Mouse (Mus musculus): ENCODE data around the gene Trex2. TPM values are rescaled to one million over a fixed set of nuclear protein-coding genes. Genes with fewer than 3 reads are reported as not detected.
A peak's percentile ranks its signal among the peaks of the same experiment; 100 is the strongest.

The Trex2 gene
- polyA plus RNA-seq (2012; rRNA removed): not detected in 2 replicates

DNA sequence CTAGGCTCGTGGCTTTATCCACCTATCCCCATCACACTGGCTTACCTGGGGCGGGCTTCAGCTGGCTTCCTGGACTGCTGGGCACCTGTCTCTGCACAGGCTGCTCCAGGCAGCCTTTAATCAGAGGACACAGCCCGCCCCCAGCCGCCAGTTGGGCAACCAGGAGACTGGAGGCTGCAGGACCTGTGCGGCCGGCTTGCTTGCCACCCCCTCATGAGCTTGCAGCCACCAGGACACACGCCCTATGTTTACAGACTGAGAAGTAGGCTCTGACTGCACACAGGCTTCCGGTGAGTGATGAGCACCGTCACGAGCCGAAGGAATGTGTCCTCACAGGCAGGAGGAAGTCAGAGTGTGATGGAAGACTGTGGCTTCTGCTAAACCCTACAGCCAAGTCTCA, at the start of gene Trex2:
Trex2 (minus strand) TSS at position 93 of the 400 bp plus-strand sequence.
- DNase-seq (ENCODE audit: low read depth in 1 of 2, low spot score in 2 of 2): no peak
- Histone ChIP-seq H3K27ac (ENCODE audit: insufficient read depth, low read length) (no peak within 1 kb of the TSS), H3K4me1 (ENCODE audit: control insufficient read depth, insufficient read depth, insufficient read length) (no peaks in the 10 kb centered on the region), H3K27me3 (ENCODE audit: control insufficient read depth, insufficient read depth, low read length) (no peaks in the 10 kb centered on the region), H3K4me3 (ENCODE audit: extremely low read depth, insufficient read depth, insufficient read length) (no peak within 1 kb of the TSS), H3K36me3 (ENCODE audit: control insufficient read depth, insufficient read depth, low read length) (peaks cover 1% of the 10 kb centered on the region; the same call in 1 of the 2 replicates)
- TF ChIP-seq CTCF (IDR thresholded peaks at IDR 0.05; ENCODE audit: extremely low read depth, insufficient read depth, insufficient read length, insufficient replicate concordance) (no peak), POLR2A (IDR thresholded peaks at IDR 0.05; ENCODE audit: low read depth, low read length) (no peak)
- 79% methylated on average over 11 of the region's 11 CpGs for WGBS

DNA sequence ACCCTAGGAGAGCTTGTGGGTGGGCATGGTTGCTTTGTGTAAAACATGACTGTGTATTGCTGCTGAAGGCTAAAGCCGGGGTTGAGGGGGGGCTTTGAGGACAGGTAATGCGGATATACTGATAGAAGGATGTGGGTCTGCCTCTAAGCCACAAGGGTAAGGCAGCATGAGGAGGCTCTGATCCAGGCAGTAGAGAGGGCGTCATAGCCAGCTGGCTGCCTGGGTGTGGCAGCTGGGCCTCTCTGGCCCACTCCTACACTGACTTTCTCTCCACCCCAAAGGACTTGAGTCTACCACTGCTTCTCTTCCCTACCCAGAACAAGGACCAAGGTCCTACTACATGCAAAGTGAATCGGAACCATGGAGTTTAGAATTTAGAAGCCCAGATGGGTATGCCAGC, 49.7 kb upstream of the Trex2 start:
- no peaks in the 10 kb centered on the region for H3K36me3 ChIP-seq (ENCODE audit: control insufficient read depth, insufficient read depth, low read length)
- H3K27me3 ChIP-seq (ENCODE audit: control insufficient read depth, insufficient read depth, low read length): no peaks in the 10 kb centered on the region
- H3K27ac ChIP-seq (ENCODE audit: insufficient read depth, low read length): no peak overlapping the region
- H3K4me3 ChIP-seq (ENCODE audit: extremely low read depth, insufficient read depth, insufficient read length): peak overlapping the region; percentile 14; the same call in 1 of the 2 replicates
- H3K4me1 ChIP-seq (ENCODE audit: control insufficient read depth, insufficient read depth, insufficient read length): no peaks in the 10 kb centered on the region
- TF ChIP-seq POLR2A (IDR thresholded peaks at IDR 0.05; ENCODE audit: low read depth, low read length) (no peak), CTCF (IDR thresholded peaks at IDR 0.05; ENCODE audit: extremely low read depth, insufficient read depth, insufficient read length, insufficient replicate concordance) (no peak)
- WGBS: 89% methylated on average over 4 of the region's 4 CpGs
- no peak for DNase-seq (ENCODE audit: low read depth in 1 of 2, low spot score in 2 of 2)

DNA sequence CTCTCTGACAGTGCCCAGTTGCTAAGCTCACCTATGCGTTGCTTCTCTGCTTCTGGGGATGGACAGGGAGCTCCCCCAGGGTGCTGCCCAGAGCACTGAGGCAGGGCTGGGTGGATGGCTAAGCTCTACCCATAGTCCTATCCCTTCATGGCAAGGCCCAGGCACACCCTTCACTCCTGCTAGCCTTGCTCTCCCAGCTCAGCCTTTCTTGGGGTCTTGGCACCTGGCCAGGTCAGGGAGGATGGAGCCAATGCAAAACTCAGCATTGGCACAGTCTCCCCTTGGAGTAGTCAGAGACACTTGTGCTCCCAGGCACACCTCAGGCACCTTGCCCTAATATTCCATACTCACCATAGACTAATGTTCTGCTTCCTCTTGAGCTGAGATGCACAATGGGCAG, 48.9 kb upstream of the Trex2 start:
- H3K4me3 ChIP-seq (ENCODE audit: extremely low read depth, insufficient read depth, insufficient read length): no peak overlapping the region

DNA sequence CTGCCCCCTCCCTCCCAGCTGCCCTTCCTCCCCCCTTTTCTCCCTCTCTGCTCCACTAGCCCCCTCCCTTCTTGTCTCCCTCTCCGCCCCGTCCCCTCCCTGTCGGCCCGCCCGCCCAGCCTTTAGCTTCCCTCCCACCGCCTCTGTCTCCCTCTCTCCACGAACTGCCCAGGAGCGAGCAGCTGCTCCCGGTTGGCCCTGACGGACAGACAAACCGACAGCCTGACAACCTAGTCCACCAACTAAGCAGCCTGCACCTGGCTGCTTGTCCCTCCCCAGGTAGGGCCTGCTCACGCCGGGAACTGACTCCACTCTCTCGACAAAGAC, 48.3 kb upstream of the Trex2 start, which contains the start of gene Bgn:
Bgn (plus strand) TSS at position 119 of the 327 bp plus-strand sequence.
- DNase-seq (ENCODE audit: low read depth in 1 of 2, low spot score in 2 of 2): no peak
- no peaks in the 10 kb centered on the region for H3K4me1 ChIP-seq (ENCODE audit: control insufficient read depth, insufficient read depth, insufficient read length)
- WGBS: 50% methylated on average over 10 of the region's 14 CpGs
- H3K27me3 ChIP-seq (ENCODE audit: control insufficient read depth, insufficient read depth, low read length): no peaks in the 10 kb centered on the region
- no peak within 1 kb of the TSS for H3K4me3 ChIP-seq (ENCODE audit: extremely low read depth, insufficient read depth, insufficient read length)
- H3K27ac ChIP-seq (ENCODE audit: insufficient read depth, low read length): no peak within 1 kb of the TSS
- TF ChIP-seq POLR2A (IDR thresholded peaks at IDR 0.05; ENCODE audit: low read depth, low read length): no peak
- TF ChIP-seq CTCF (IDR thresholded peaks at IDR 0.05; ENCODE audit: extremely low read depth, insufficient read depth, insufficient read length, insufficient replicate concordance): no peak
- H3K36me3 ChIP-seq (ENCODE audit: control insufficient read depth, insufficient read depth, low read length): no peaks in the 10 kb centered on the region

More for the DNA sequence above, 48.9 kb upstream of the Trex2 start:
- TF ChIP-seq POLR2A (IDR thresholded peaks at IDR 0.05; ENCODE audit: low read depth, low read length) (no peak), CTCF (IDR thresholded peaks at IDR 0.05; ENCODE audit: extremely low read depth, insufficient read depth, insufficient read length, insufficient replicate concordance) (no peak)
- DNase-seq (ENCODE audit: low read depth in 1 of 2, low spot score in 2 of 2): no peak
- Histone ChIP-seq H3K27me3 (ENCODE audit: control insufficient read depth, insufficient read depth, low read length) (no peaks in the 10 kb centered on the region), H3K36me3 (ENCODE audit: control insufficient read depth, insufficient read depth, low read length) (no peaks in the 10 kb centered on the region), H3K4me1 (ENCODE audit: control insufficient read depth, insufficient read depth, insufficient read length) (no peaks in the 10 kb centered on the region), H3K27ac (ENCODE audit: insufficient read depth, low read length) (no peak overlapping the region)
- 87% methylated on average over 1 of the region's 1 CpGs for WGBS

DNA sequence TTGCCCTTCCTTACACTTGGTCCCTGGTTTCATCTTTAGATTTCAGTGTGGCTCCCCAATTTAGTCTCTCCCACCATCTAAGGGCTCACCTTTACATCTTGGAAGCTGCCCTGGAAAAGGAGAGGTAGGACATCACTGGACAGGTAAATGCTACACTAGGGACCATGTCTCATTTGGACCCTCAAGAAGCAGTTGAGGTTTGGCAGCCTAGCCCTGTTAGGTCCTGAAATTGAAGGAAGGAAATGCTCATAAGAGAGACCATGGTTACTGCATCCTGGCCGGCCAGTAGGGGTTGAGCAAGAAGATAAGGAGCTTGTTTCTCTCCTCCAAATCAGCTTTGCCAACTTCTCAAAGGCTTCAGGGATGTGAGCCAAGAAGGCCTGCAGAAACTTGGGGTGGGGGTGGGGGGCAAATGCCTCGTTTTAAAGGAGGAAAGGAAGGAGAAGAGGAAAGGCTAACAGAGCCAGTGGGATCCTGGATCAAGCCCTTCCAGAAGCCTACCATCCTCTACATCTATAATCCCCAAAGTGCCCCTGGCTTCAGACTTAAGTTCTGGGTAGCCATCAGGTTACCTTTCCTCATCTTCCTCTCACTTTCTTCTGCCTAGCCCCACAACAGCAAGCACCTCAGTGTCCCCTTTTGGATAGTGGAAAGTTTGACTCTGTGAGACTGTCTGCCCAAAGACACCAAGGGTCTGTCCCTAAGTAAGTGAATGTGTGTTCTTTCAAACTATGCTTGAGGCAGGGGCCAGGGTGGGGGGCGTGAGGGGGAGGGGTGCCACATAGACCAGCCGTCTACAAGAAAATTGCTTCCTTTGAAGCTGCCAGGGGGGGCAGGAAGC, 47.7 kb upstream of the Trex2 start:
- H3K36me3 ChIP-seq (ENCODE audit: control insufficient read depth, insufficient read depth, low read length): no peaks in the 10 kb centered on the region
- WGBS: 43% methylated on average over 4 of the region's 4 CpGs
- no peak overlapping the region for H3K4me3 ChIP-seq (ENCODE audit: extremely low read depth, insufficient read depth, insufficient read length)
- DNase-seq (ENCODE audit: low read depth in 1 of 2, low spot score in 2 of 2): no peak
- H3K27me3 ChIP-seq (ENCODE audit: control insufficient read depth, insufficient read depth, low read length): no peaks in the 10 kb centered on the region
- TF ChIP-seq CTCF (IDR thresholded peaks at IDR 0.05; ENCODE audit: extremely low read depth, insufficient read depth, insufficient read length, insufficient replicate concordance) (no peak), POLR2A (IDR thresholded peaks at IDR 0.05; ENCODE audit: low read depth, low read length) (no peak)
- H3K4me1 ChIP-seq (ENCODE audit: control insufficient read depth, insufficient read depth, insufficient read length): no peaks in the 10 kb centered on the region
- no peak overlapping the region for H3K27ac ChIP-seq (ENCODE audit: insufficient read depth, low read length)

DNA sequence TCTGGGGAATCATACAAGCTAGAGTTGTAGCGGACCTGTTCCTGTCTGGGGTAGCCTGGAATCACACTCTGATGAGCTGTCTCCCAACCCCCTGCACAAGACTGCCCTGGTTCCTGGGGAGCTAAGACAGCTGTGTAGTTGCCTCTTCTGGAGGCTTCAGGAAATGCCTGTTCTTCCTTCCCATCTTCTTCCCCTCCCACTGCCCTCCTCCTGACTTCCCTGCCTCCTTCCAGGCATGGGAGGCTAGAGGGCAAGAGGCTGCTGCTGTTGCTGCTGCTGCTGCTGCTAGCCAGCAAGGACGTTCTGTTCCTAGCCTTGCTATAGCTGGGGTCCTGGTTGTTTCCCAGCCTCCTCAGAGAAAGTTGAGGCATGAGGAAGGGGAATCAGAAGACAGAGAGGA, 45.2 kb upstream of the Trex2 start:
- Histone ChIP-seq H3K4me3 (ENCODE audit: extremely low read depth, insufficient read depth, insufficient read length) (no peak overlapping the region), H3K27me3 (ENCODE audit: control insufficient read depth, insufficient read depth, low read length) (no peaks in the 10 kb centered on the region), H3K4me1 (ENCODE audit: control insufficient read depth, insufficient read depth, insufficient read length) (no peaks in the 10 kb centered on the region), H3K36me3 (ENCODE audit: control insufficient read depth, insufficient read depth, low read length) (no peaks in the 10 kb centered on the region), H3K27ac (ENCODE audit: insufficient read depth, low read length) (no peak overlapping the region)
- TF ChIP-seq POLR2A (IDR thresholded peaks at IDR 0.05; ENCODE audit: low read depth, low read length) (no peak), CTCF (IDR thresholded peaks at IDR 0.05; ENCODE audit: extremely low read depth, insufficient read depth, insufficient read length, insufficient replicate concordance) (no peak)
- 73% methylated on average over 2 of the region's 2 CpGs for WGBS
- DNase-seq (ENCODE audit: low read depth in 1 of 2, low spot score in 2 of 2): no peak

DNA sequence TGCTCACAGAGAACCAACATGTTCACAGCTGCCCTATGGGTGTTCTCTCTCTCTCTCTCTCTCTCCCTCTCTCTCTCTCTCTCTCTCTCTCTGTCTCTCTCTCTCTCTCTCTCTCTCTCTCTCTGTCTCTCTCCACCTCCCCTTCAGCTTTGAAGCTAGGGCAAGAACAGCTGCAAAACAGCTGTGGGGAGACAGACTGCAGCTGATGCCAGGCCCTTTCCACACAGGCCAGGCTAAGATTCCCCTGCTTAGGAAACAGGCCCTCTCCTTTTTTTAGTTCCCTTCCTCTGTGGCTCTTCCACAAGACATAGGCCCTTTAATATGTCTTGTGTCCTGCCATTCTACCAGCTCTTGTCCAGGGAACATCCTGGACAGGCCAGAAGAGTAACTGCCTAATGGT, 44.5 kb upstream of the Trex2 start:
- H3K27ac ChIP-seq (ENCODE audit: insufficient read depth, low read length): no peak overlapping the region
- no peak for TF ChIP-seq POLR2A (IDR thresholded peaks at IDR 0.05; ENCODE audit: low read depth, low read length)
- no peak for TF ChIP-seq CTCF (IDR thresholded peaks at IDR 0.05; ENCODE audit: extremely low read depth, insufficient read depth, insufficient read length, insufficient replicate concordance)
- DNase-seq (ENCODE audit: low read depth in 1 of 2, low spot score in 2 of 2): no peak

More for the DNA sequence above, 44.5 kb upstream of the Trex2 start:
- Histone ChIP-seq H3K27me3 (ENCODE audit: control insufficient read depth, insufficient read depth, low read length) (no peaks in the 10 kb centered on the region), H3K4me3 (ENCODE audit: extremely low read depth, insufficient read depth, insufficient read length) (no peak overlapping the region), H3K36me3 (ENCODE audit: control insufficient read depth, insufficient read depth, low read length) (no peaks in the 10 kb centered on the region), H3K4me1 (ENCODE audit: control insufficient read depth, insufficient read depth, insufficient read length) (no peaks in the 10 kb centered on the region)

Data from spleen, adult 2 months (tissue).